Mouse (Mus musculus): Measurements from ENCODE around the gene Gatm. TPM values are rescaled to one million over a fixed set of nuclear protein-coding genes. Genes with fewer than 3 reads are reported as not detected.

Gatm gene
- polyA plus RNA-seq, 1 experiment from 2014 or later, result 42.2 TPM

GRCm38 (mm10) chr2:122631226-122631801 is 20.2 kb upstream of the Gatm start:
- Histone ChIP-seq H3K36me3 (peaks cover 13% of the 10 kb centered on the region), H3K9ac (peak overlapping the region; percentile 89), H3K27ac (replicated peaks) (peak overlapping the region; percentile 85), H3K4me3 (peak overlapping the region; percentile 85), H3K4me1 (replicated peaks) (peaks cover 19% of the 10 kb centered on the region), H3K27me3 (no peaks in the 10 kb centered on the region; the same call in 1 of the 2 replicates), H3K9me3 (no peaks in the 10 kb centered on the region), H3K4me2 (peak overlapping the region; percentile 91)
- under 1% methylated on average over 39 of the region's 53 CpGs for WGBS
- ATAC-seq (ENCODE audit: low FRiP score, low read depth), result peak; percentile 43

DNA sequence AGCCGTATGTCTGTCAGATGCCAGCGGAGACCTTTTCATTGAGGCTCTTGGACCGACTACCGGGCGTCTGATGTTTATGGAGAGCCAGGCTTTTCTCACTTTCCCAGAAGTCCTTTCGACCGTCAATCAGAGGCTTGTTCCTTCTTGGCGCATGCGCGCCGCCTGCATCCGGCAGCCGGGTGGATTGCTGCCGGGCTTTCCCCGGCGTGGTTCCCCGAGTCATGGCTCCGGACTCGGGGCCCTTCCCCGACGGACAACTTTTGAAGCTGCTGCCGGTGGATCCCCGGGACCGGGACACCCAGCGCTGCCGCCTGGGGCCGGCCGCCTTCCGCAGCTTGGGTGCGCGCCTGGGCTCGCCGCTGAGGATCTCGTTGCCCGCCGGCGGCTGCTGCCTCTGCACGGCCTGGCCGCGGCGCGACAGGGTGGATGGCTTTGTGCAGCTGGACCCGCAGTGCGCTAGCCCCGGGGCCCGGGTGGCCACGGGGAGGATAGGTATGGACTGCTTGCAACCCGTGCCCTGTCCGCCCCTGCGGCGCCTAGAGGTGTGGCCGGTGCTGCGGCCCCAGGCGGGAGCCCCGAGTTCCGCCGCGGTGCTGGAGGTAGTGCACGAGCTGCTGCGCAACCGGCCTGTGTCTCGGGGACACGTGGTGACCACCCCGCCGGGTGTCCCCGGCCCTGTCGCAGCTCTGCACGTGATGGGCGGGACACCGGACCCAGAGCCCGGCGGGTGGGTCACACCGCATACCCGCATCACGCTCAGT is 19.5 kb upstream of the Gatm start:
- H3K4me3 ChIP-seq, result peak overlapping the region; percentile 85
- H3K4me2 ChIP-seq, result peak overlapping the region; percentile 91
- H3K27me3 ChIP-seq, result no peaks in the 10 kb centered on the region
- peak; percentile 87 for ATAC-seq (ENCODE audit: low FRiP score, low read depth)
- H3K4me1 ChIP-seq (replicated peaks), result peaks cover 19% of the 10 kb centered on the region
- H3K9me3 ChIP-seq, result no peaks in the 10 kb centered on the region
- H3K9ac ChIP-seq, result peak overlapping the region; percentile 89
- H3K27ac ChIP-seq (replicated peaks), result peak overlapping the region; percentile 85
- H3K36me3 ChIP-seq, result peaks cover 13% of the 10 kb centered on the region
- WGBS, result under 1% methylated on average over 75 of the region's 75 CpGs

GRCm38 (mm10) chr2:122629871-122630270 is 18.8 kb upstream of the Gatm start:
- Histone ChIP-seq H3K4me2 (peak overlapping the region; percentile 91), H3K4me3 (peak overlapping the region; percentile 85), H3K27me3 (no peaks in the 10 kb centered on the region), H3K9me3 (no peaks in the 10 kb centered on the region), H3K36me3 (peaks cover 13% of the 10 kb centered on the region), H3K4me1 (replicated peaks) (peaks cover 19% of the 10 kb centered on the region), H3K9ac (peak overlapping the region; percentile 89), H3K27ac (replicated peaks) (peak overlapping the region; percentile 72; the same call in 1 of the 2 replicates)
- ATAC-seq (ENCODE audit: low FRiP score, low read depth), result no peak
- 68% methylated on average over 6 of the region's 6 CpGs for WGBS

DNA sequence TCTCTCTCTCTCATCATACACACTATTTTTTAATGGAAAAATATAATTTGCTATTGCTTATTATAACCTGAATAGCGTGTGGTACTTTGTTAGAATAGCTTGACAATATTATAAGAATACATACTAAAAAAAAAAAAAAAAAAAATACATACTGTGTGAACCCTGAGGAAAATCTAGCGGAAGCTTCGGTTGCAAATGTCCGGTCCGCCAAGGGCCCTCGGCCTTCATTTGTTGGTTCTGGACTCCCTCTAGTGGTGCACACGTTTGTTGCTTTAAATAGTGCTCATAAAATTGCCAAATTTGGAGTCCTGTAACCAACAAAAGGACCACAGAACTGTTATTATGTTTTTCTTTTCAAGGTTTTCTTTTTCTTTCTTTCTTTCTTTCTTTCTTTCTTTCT is 17.9 kb upstream of the Gatm start:
- Histone ChIP-seq H3K27me3 (no peaks in the 10 kb centered on the region), H3K27ac (replicated peaks) (no peak overlapping the region), H3K4me1 (replicated peaks) (peaks cover 19% of the 10 kb centered on the region), H3K4me2 (peak overlapping the region; percentile 29; the same call in 1 of the 2 replicates), H3K36me3 (peaks cover 11% of the 10 kb centered on the region), H3K4me3 (no peak overlapping the region), H3K9ac (0 out of 2 replicates have a peak overlapping the region, but pooled peaks have one; percentile 10), H3K9me3 (no peaks in the 10 kb centered on the region)
- ATAC-seq (ENCODE audit: low FRiP score, low read depth), result no peak
- WGBS, result 0% methylated on average over 7 of the region's 7 CpGs

DNA sequence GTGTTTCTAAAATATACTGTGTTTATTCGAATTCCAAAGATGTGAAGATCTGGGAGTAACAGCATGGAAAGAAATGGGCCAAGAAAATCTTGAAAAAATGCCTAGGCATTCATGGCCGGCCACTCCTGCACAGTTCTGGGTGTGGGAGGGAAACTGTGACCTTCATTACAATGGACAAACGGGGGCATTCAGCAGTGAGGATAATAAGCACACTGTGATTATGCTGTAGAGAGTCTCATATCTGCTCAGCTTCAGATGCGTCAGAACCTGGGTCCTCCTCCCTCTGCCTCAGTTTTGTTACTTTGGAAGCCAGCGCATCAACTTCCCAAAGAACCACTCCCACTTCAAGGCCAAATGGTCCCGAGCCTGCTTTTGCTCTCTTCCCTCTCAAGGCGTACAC is 14.8 kb upstream of the Gatm start:
- Histone ChIP-seq H3K9me3 (no peaks in the 10 kb centered on the region), H3K4me3 (no peak overlapping the region), H3K27ac (replicated peaks) (no peak overlapping the region), H3K27me3 (no peaks in the 10 kb centered on the region), H3K4me1 (replicated peaks) (peaks cover 7% of the 10 kb centered on the region), H3K4me2 (no peak overlapping the region), H3K36me3 (no peaks in the 10 kb centered on the region), H3K9ac (no peak overlapping the region)
- 65% methylated on average over 7 of the region's 7 CpGs for WGBS
- no peak for ATAC-seq (ENCODE audit: low FRiP score, low read depth)

DNA sequence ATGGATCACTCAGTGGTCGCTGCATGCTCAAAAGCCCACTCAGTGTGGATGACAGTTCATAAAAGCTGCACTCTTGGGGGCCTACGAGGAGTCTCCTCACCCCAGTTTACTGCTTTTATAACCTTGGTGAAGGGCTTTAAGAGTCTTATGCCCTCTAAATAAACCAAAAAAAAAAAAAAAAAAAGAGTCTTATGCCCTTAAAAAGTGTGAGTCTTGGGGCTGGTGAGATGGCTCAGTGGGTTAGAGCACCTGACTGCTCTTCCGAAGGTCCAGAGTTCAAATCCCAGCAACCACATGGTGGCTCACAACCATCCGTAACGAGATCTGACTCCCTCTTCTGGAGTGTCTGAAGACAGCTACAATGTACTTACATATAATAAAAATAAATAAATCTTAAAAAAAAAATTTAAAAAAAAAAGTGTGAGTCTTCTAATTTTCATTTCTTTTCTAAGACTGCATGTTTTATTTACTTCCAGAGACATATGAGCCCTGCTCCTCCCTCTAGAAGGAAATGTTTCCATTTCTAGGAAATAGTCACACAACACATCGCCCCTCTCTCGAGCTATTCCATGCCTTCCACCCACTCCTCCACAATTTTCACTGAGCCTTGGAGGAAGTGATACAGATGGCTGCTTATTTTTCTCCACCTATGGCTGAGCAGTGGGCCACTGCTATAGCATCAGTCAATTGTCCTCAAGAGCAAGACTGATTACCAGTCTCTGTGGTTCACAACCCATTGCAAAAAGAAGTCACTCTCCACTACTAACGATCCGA is 10.4 kb upstream of the Gatm start:
- H3K9ac ChIP-seq, result no peak overlapping the region
- no peaks in the 10 kb centered on the region for H3K27me3 ChIP-seq
- WGBS, result 88% methylated on average over 9 of the region's 9 CpGs
- no peaks in the 10 kb centered on the region for H3K9me3 ChIP-seq
- no peak overlapping the region for H3K4me3 ChIP-seq
- H3K4me2 ChIP-seq, result no peak overlapping the region
- H3K27ac ChIP-seq (replicated peaks), result no peak overlapping the region
- no peak for ATAC-seq (ENCODE audit: low FRiP score, low read depth)
- no peaks in the 10 kb centered on the region for H3K36me3 ChIP-seq
- H3K4me1 ChIP-seq (replicated peaks), result peaks cover 4% of the 10 kb centered on the region

GRCm38 (mm10) chr2:122618719-122619118 is 7.6 kb upstream of the Gatm start:
- 19% methylated on average over 4 of the region's 4 CpGs for WGBS
- H3K27ac ChIP-seq (replicated peaks), result no peak overlapping the region

DNA sequence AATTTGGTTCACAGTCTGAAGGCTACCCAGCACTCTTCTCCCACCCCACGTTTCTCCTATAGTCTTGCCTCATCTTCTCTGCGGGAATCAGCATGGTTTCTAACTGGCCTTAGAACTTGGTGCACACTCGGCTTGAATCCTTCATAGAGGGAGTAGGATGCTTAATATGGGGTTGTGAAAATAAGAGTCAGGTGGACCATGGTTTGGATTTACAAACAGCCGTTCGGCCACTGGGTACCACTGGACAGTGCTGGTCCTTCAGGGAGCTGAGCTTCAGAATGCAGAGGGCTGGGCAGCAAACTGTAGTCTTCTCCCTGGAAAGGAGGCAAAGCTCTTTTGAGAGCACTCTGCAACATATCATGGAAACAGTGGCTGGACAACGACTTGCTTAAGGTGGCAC is 6.7 kb upstream of the Gatm start:
- Histone ChIP-seq H3K4me3 (no peak overlapping the region), H3K9ac (no peak overlapping the region), H3K9me3 (no peaks in the 10 kb centered on the region), H3K36me3 (no peaks in the 10 kb centered on the region), H3K4me2 (no peak overlapping the region), H3K4me1 (replicated peaks) (peaks cover 4% of the 10 kb centered on the region), H3K27ac (replicated peaks) (no peak overlapping the region), H3K27me3 (no peaks in the 10 kb centered on the region)
- 75% methylated on average over 6 of the region's 6 CpGs for WGBS
- ATAC-seq (ENCODE audit: low FRiP score, low read depth), result no peak

More at GRCm38 (mm10) chr2:122618719-122619118, 7.6 kb upstream of the Gatm start:
- no peak for ATAC-seq (ENCODE audit: low FRiP score, low read depth)
- Histone ChIP-seq H3K36me3 (no peaks in the 10 kb centered on the region), H3K4me2 (no peak overlapping the region), H3K9me3 (no peaks in the 10 kb centered on the region), H3K9ac (no peak overlapping the region), H3K4me3 (no peak overlapping the region), H3K4me1 (replicated peaks) (peaks cover 4% of the 10 kb centered on the region), H3K27me3 (no peaks in the 10 kb centered on the region)

DNA sequence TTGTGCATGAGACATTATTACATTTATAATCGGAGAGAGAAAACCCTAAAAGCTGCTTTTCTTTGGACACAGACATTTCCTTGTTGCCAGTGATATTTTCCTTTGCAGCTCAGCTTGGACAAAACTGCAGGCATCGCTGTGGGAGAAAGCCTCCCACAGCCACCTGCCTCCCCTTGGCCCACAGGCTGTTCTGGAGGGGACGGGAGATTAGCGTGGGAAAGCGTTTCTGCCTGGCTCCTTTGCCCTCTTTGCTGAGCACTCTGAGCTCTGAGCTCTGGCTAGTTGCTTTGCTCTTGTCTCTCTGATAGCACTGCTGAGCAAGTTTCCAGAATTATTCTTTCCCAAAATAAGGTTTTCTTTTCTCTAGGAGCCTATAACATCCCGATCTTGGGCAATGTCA is 5.1 kb upstream of the Gatm start:
- H3K9ac ChIP-seq, result no peak overlapping the region
- H3K27me3 ChIP-seq, result no peaks in the 10 kb centered on the region
- 63% methylated on average over 6 of the region's 6 CpGs for WGBS
- no peak overlapping the region for H3K27ac ChIP-seq (replicated peaks)
- no peak for ATAC-seq (ENCODE audit: low FRiP score, low read depth)
- no peak overlapping the region for H3K4me2 ChIP-seq
- no peaks in the 10 kb centered on the region for H3K9me3 ChIP-seq
- H3K4me1 ChIP-seq (replicated peaks), result peaks cover 7% of the 10 kb centered on the region
- no peak overlapping the region for H3K4me3 ChIP-seq
- H3K36me3 ChIP-seq, result no peaks in the 10 kb centered on the region

GRCm38 (mm10) chr2:122611654-122611973 is 511 bp upstream of the Gatm start:
- peaks cover 7% of the 10 kb centered on the region; the same call in 1 of the 2 replicates for H3K4me1 ChIP-seq (replicated peaks)
- H3K9ac ChIP-seq, result peak overlapping the region; percentile 66; the same call in 1 of the 2 replicates

DNA sequence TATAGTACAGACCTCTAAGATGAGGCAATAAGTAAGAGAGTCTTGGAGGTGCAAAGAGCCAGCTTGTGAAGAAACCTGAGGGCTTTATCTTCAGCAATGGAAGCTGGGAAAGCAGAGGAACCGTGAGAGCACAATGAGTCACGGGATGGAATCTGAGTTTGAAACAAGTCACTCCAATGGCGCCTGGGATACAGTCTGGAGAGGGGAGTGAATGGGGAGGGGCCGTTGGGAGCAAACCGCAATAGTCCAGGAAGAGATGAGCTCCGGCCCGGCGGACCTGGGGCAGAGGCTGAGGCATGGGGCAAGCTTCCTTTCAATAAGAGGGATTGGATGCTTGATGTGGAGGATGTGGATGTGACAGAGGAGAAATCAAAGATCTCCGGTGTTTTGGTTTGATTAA is 2.3 kb downstream of the Gatm start:
- Histone ChIP-seq H3K9ac (no peak overlapping the region), H3K4me1 (replicated peaks) (peaks cover 7% of the 10 kb centered on the region; the same call in 1 of the 2 replicates), H3K27ac (replicated peaks) (no peak overlapping the region), H3K4me3 (no peak overlapping the region), H3K9me3 (no peaks in the 10 kb centered on the region), H3K36me3 (no peaks in the 10 kb centered on the region), H3K4me2 (no peak overlapping the region), H3K27me3 (no peaks in the 10 kb centered on the region)
- WGBS, result 81% methylated on average over 9 of the region's 9 CpGs
- no peak for ATAC-seq (ENCODE audit: low FRiP score, low read depth)

More at GRCm38 (mm10) chr2:122611654-122611973, 511 bp upstream of the Gatm start:
- ATAC-seq (ENCODE audit: low FRiP score, low read depth), result no peak
- WGBS, result 82% methylated on average over 4 of the region's 4 CpGs
- Histone ChIP-seq H3K27me3 (no peaks in the 10 kb centered on the region), H3K9me3 (no peaks in the 10 kb centered on the region), H3K4me3 (peak overlapping the region; percentile 57), H3K4me2 (peak overlapping the region; percentile 88), H3K27ac (replicated peaks) (0 out of 2 replicates have a peak overlapping the region, but pooled peaks have one; percentile 46), H3K36me3 (no peaks in the 10 kb centered on the region)

DNA sequence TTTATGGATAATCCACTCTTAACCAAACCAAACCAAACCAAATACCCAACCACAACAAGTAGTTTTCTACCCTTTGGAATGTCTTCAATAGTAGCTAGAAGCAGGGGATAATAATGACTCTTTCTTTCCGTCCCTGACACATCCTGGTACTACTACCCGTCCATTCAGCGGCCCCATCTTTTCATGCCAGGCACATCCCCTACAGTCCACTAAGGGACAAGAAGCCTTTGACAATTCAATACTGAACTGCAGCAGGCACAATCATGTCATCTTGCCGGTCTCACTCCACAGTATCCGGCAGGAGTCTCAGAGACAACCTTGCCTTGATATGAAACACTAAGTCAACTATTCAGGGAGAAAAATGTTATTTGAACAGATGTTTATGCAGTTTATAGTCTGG is 5.3 kb downstream of the Gatm start:
- peak; percentile 75 for ATAC-seq (ENCODE audit: low FRiP score, low read depth)
- H3K4me2 ChIP-seq, result no peak overlapping the region
- H3K4me1 ChIP-seq (replicated peaks), result 0 out of 2 replicates have a peak, but pooled peaks cover 4% of the 10 kb centered on the region
- H3K27me3 ChIP-seq, result no peaks in the 10 kb centered on the region
- peak overlapping the region; percentile 14; the same call in 1 of the 2 replicates for H3K27ac ChIP-seq (replicated peaks)
- peaks cover 8% of the 10 kb centered on the region; the same call in 1 of the 2 replicates for H3K36me3 ChIP-seq
- 73% methylated on average over 5 of the region's 5 CpGs for WGBS
- H3K9ac ChIP-seq, result no peak overlapping the region
- H3K9me3 ChIP-seq, result no peaks in the 10 kb centered on the region
- no peak overlapping the region for H3K4me3 ChIP-seq
